Mouse (Mus musculus) bone marrow macrophage, adult 2 months (primary cell): ENCODE data around the gene Nup153.

Experiments used
- CTCF ChIP-seq: IDR thresholded peaks from 2 replicates; pipeline ENCODE4 v1.5.1; 2012; ENCODE audit warnings: low read depth, mild to moderate bottlenecking, low read length, moderate library complexity
- POLR2A ChIP-seq: IDR thresholded peaks from 2 replicates; pipeline ENCODE4 v1.6.1; 2012; ENCODE audit warnings: mild to moderate bottlenecking, low read depth, low read length, borderline replicate concordance

DNA sequence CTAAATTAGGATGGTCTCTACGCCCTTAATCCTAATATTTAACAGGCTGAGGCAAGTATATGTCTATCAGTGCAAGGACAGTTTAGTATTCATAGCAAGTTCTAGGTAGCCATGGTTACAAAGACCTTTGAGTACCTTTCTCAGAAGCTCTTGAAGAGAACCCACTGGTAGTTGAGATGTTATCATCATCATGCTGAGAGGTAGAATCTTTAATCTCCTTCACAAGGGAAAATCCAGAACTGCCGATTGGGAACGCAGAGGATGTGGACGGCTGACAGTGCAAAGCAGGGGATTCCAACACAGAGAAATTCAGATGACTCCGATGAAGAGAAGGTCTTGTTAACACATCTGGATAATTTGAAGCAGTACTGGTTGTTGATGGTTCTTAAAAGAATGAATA is 14.3 kb downstream of the Nup153 start:
- no peak for TF ChIP-seq POLR2A
- no peak for TF ChIP-seq CTCF
